Mouse (Mus musculus) gastrocnemius, postnatal 4 days (tissue): ENCODE data around the gene Gm7247. TPM values are rescaled to one million over a fixed set of nuclear protein-coding genes. Genes with fewer than 3 reads are reported as not detected.
"Not testable (repeated sequence)": the region's sequence is repeated elsewhere in the genome, so short reads cannot be mapped to it uniquely, and the experiment has no call there.

ENCODE experiments used
- DNase-seq, 2 experiments: peaks; one replicate each; pipeline ENCODE4 v3.0.0; 2021 to 2022; ENCODE audit warnings: low spot score in 2 of 2, mixed read lengths in 2 of 2
- total RNA-seq, 2 experiments: library from RNA; stranded (reverse); gene quantifications; 2 replicates each; pipeline ENCODE4 v1.2.3; 2021

The Gm7247 gene
- total RNA-seq, 2 experiments from 2014 or later = not detected

GRCm38 (mm10) chr14:51495781-51496180, 134.2 kb downstream of the Gm7247 start:
- no peak for DNase-seq

- no peak for DNase-seq
Observed at GRCm38 (mm10) chr14:51496955-51497354, 135.4 kb downstream of the Gm7247 start.

GRCm38 (mm10) chr14:51497958-51498357, 136.4 kb downstream of the Gm7247 start:
- no peak for DNase-seq

GRCm38 (mm10) chr14:51499707-51500275, 138.2 kb downstream of the Gm7247 start:
- DNase-seq = no peak

GRCm38 (mm10) chr14:51500461-51500860, 138.9 kb downstream of the Gm7247 start:
- DNase-seq = no peak

- no peak for DNase-seq
Observed at GRCm38 (mm10) chr14:51507416-51507815, 145.9 kb downstream of the Gm7247 start.

GRCm38 (mm10) chr14:51552490-51552889, 190.9 kb downstream of the Gm7247 start, which contains the start of gene Gm5622:
Gene Gm5622, plus strand, starts transcription at chr14:51552790.
- no peak for DNase-seq

GRCm38 (mm10) chr14:51573963-51574362, 212.4 kb downstream of the Gm7247 start, which contains the start of gene Gm17175:
Gene Gm17175, minus strand, starts transcription at chr14:51574063.
- DNase-seq = not testable (repeated sequence)

GRCm38 (mm10) chr14:51592039-51592438, 230.5 kb downstream of the Gm7247 start, which contains the start of gene Gm17174:
Gene Gm17174, minus strand, starts transcription at chr14:51592139.
- DNase-seq = not testable (repeated sequence)

GRCm38 (mm10) chr14:51611210-51611609, 249.7 kb downstream of the Gm7247 start, which contains the start of gene Gm17078:
Gene Gm17078, minus strand, starts transcription at chr14:51611310.
- DNase-seq = no peak

Other genes with a start within 250 kb of the Gm7247 start
- gene Eddm3b, start 247.3 kb upstream of the Gm7247 start, total RNA-seq = not detected
- under 1 TPM; 0.25 to 0.52 TPM for gene Rnase6, start 237.8 kb upstream of the Gm7247 start, total RNA-seq
- gene Rnase1, start 215.0 kb upstream of the Gm7247 start, total RNA-seq = not detected
- gene Rnase2b, start 199.5 kb upstream of the Gm7247 start, total RNA-seq = not detected
- gene Ang2, start 162.6 kb upstream of the Gm7247 start, total RNA-seq = not detected
- not detected for gene Ear14, start 158.4 kb upstream of the Gm7247 start, total RNA-seq
- not detected for gene Rnase2a, start 105.6 kb upstream of the Gm7247 start, total RNA-seq
- gene Vmn2r88, start 49.1 kb downstream of the Gm7247 start, total RNA-seq = not detected
- gene Vmn2r89, start 90.1 kb downstream of the Gm7247 start, total RNA-seq = not detected
- gene Gm5622, start 191.0 kb downstream of the Gm7247 start, total RNA-seq = not detected
- not detected for gene Gm17175, start 212.3 kb downstream of the Gm7247 start, total RNA-seq
- not detected for gene Gm17174, start 230.4 kb downstream of the Gm7247 start, total RNA-seq
- gene Gm17078, start 249.6 kb downstream of the Gm7247 start, total RNA-seq = not detected